Mouse (Mus musculus): ENCODE data around the gene Hps5. TPM values are rescaled to one million over a fixed set of nuclear protein-coding genes. Genes with fewer than 3 reads are reported as not detected.
"Not testable (repeated sequence)": the region's sequence is repeated elsewhere in the genome, so short reads cannot be mapped to it uniquely, and the experiment has no call there.

Hps5 gene
- polyA plus RNA-seq, 1 experiment from 2014 or later, result 27.2 TPM

GRCm38 (mm10) chr7:46748459-46748858, 47.4 kb downstream of the Hps5 start:
- Histone ChIP-seq H3K4me3 (ENCODE audit: low read length) (no peak overlapping the region), H3K9me3 (ENCODE audit: control insufficient read depth, low read length) (no peaks in the 10 kb centered on the region), H3K9ac (ENCODE audit: low read depth, low read length) (no peak overlapping the region), H3K27me3 (replicated peaks; ENCODE audit: control insufficient read depth, insufficient read depth, low read length) (no peaks in the 10 kb centered on the region), H3K4me1 (ENCODE audit: control insufficient read depth, insufficient read depth, low read length) (no peaks in the 10 kb centered on the region), H3K4me2 (ENCODE audit: low read depth, low read length) (no peak overlapping the region), H3K27ac (ENCODE audit: low read length) (no peak overlapping the region), H3K36me3 (ENCODE audit: control insufficient read depth, insufficient read depth, low read length) (no peaks in the 10 kb centered on the region)
- no peak for ATAC-seq
- WGBS, result 71% methylated on average over 3 of the region's 3 CpGs

DNA sequence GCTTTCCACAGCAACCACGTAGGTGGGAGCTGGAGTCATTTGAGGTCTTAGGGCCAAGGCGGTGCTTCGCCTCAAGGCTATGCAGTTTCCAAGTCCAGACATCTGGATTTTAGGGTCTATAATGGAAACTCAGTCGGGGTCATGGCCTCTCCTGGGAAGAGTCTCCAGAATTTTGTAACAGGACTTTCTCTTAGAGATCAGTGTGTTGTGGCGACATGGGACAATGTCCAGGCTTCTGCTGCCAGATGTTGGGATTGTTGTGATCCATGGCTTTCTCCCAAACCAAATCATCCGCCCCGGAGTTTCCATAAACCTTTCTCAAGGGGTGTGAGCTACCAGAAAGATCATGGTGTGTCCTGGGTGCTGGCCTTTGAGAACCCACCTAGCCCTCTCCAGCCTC, 49.5 kb downstream of the Hps5 start:
- 60% methylated on average over 7 of the region's 7 CpGs for WGBS
- H3K9me3 ChIP-seq (ENCODE audit: control insufficient read depth, low read length), result no peaks in the 10 kb centered on the region
- no peak overlapping the region for H3K4me2 ChIP-seq (ENCODE audit: low read depth, low read length)
- no peak overlapping the region for H3K9ac ChIP-seq (ENCODE audit: low read depth, low read length)
- H3K4me3 ChIP-seq (ENCODE audit: low read length), result no peak overlapping the region
- no peaks in the 10 kb centered on the region for H3K27me3 ChIP-seq (replicated peaks; ENCODE audit: control insufficient read depth, insufficient read depth, low read length)
- no peaks in the 10 kb centered on the region for H3K4me1 ChIP-seq (ENCODE audit: control insufficient read depth, insufficient read depth, low read length)
- no peak overlapping the region for H3K27ac ChIP-seq (ENCODE audit: low read length)
- no peak for ATAC-seq
- no peaks in the 10 kb centered on the region for H3K36me3 ChIP-seq (ENCODE audit: control insufficient read depth, insufficient read depth, low read length)

DNA sequence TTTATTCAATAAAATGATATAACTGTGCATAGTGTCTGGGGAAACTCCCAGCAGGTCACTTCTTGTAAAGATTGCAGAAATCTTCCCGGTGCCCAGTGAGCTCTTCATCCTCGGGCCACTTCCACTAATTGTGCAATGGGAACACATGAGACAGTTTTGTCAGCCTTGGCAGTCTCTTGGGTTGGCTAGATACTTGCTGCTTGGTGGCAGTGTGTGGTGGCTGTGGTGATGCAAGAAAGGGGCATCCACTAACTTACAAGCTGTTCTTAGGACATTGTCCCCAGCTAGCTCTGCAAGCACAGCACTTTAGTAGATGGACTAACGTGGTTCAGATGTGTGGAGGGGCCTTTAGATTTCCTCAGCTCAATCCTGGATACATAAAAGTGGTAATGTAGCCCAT, 50.0 kb downstream of the Hps5 start:
- H3K9me3 ChIP-seq (ENCODE audit: control insufficient read depth, low read length), result no peaks in the 10 kb centered on the region
- no peak for ATAC-seq
- no peak overlapping the region for H3K27ac ChIP-seq (ENCODE audit: low read length)
- no peak overlapping the region for H3K9ac ChIP-seq (ENCODE audit: low read depth, low read length)
- H3K27me3 ChIP-seq (replicated peaks; ENCODE audit: control insufficient read depth, insufficient read depth, low read length), result no peaks in the 10 kb centered on the region
- H3K4me2 ChIP-seq (ENCODE audit: low read depth, low read length), result no peak overlapping the region
- H3K36me3 ChIP-seq (ENCODE audit: control insufficient read depth, insufficient read depth, low read length), result no peaks in the 10 kb centered on the region
- H3K4me3 ChIP-seq (ENCODE audit: low read length), result no peak overlapping the region
- no peaks in the 10 kb centered on the region for H3K4me1 ChIP-seq (ENCODE audit: control insufficient read depth, insufficient read depth, low read length)
- 77% methylated on average over 3 of the region's 3 CpGs for WGBS

DNA sequence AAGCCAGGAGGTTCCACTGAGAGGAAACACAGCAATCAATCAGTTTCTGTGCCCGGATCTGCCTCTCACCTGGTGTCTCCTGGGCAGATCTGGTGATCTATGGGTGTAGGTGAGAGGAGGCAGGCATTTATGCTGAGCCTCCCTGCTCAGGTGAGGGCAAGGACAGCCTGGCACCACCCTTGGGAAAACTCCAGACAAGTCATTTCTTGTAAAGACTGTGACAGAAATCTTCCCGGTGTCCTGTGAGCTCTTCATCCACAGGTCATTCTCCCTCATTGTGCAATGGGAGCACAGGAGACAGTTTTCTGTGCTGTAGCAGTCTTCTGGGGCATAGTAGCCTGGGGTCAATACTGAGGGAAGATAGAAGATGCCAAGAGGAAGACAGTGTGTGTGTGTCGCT, 53.0 kb downstream of the Hps5 start, which contains the start of gene Saa1:
TSS of gene Saa1 (minus strand) at position 101 of the 400 bp plus-strand sequence.
- not testable (repeated sequence) for H3K9ac ChIP-seq (ENCODE audit: low read depth, low read length); H3K36me3 ChIP-seq (ENCODE audit: control insufficient read depth, insufficient read depth, low read length); H3K27ac ChIP-seq (ENCODE audit: low read length); H3K27me3 ChIP-seq (replicated peaks; ENCODE audit: control insufficient read depth, insufficient read depth, low read length); H3K4me3 ChIP-seq (ENCODE audit: low read length); H3K9me3 ChIP-seq (ENCODE audit: control insufficient read depth, low read length); ATAC-seq; H3K4me1 ChIP-seq (ENCODE audit: control insufficient read depth, insufficient read depth, low read length); H3K4me2 ChIP-seq (ENCODE audit: low read depth, low read length)
- WGBS, result 65% methylated on average over 3 of the region's 3 CpGs

DNA sequence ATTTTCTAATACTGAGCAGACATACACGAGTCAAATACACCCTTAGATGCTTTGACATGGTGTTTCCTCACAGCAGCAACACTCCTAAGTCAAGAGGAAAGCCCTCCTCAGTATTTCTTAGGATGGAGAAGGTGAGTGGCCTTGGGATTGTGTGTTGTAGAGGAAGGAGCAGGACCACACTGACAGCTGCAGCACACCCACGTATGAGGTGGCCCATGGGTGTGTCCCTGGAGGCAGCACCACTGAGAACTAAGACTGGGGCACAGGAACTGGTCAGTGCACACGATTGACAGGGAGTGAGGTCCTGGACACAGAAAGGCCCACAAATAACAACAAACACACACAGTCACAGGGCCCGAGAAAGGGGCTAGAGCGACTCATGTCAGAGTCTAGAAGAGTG, 55.8 kb downstream of the Hps5 start:
- H3K27ac ChIP-seq (ENCODE audit: low read length); H3K4me3 ChIP-seq (ENCODE audit: low read length); H3K4me2 ChIP-seq (ENCODE audit: low read depth, low read length); H3K9ac ChIP-seq (ENCODE audit: low read depth, low read length); ATAC-seq; H3K4me1 ChIP-seq (ENCODE audit: control insufficient read depth, insufficient read depth, low read length); H3K36me3 ChIP-seq (ENCODE audit: control insufficient read depth, insufficient read depth, low read length); H3K9me3 ChIP-seq (ENCODE audit: control insufficient read depth, low read length); H3K27me3 ChIP-seq (replicated peaks; ENCODE audit: control insufficient read depth, insufficient read depth, low read length): not testable (repeated sequence)
- 80% methylated on average over 5 of the region's 5 CpGs for WGBS

GRCm38 (mm10) chr7:46738561-46739460, 57.1 kb downstream of the Hps5 start:
- no peaks in the 10 kb centered on the region for H3K4me1 ChIP-seq (ENCODE audit: control insufficient read depth, insufficient read depth, low read length)
- H3K4me3 ChIP-seq (ENCODE audit: low read length), result no peak overlapping the region
- WGBS, result 69% methylated on average over 12 of the region's 12 CpGs
- H3K27me3 ChIP-seq (replicated peaks; ENCODE audit: control insufficient read depth, insufficient read depth, low read length), result no peaks in the 10 kb centered on the region
- no peaks in the 10 kb centered on the region for H3K9me3 ChIP-seq (ENCODE audit: control insufficient read depth, low read length)
- H3K9ac ChIP-seq (ENCODE audit: low read depth, low read length), result no peak overlapping the region
- H3K27ac ChIP-seq (ENCODE audit: low read length), result no peak overlapping the region
- no peaks in the 10 kb centered on the region for H3K36me3 ChIP-seq (ENCODE audit: control insufficient read depth, insufficient read depth, low read length)
- H3K4me2 ChIP-seq (ENCODE audit: low read depth, low read length), result no peak overlapping the region
- peak; percentile 85 for ATAC-seq

GRCm38 (mm10) chr7:46734983-46735382, 60.9 kb downstream of the Hps5 start:
- no peak for ATAC-seq
- Histone ChIP-seq H3K4me1 (ENCODE audit: control insufficient read depth, insufficient read depth, low read length) (no peaks in the 10 kb centered on the region), H3K9me3 (ENCODE audit: control insufficient read depth, low read length) (no peaks in the 10 kb centered on the region), H3K27ac (ENCODE audit: low read length) (no peak overlapping the region), H3K4me2 (ENCODE audit: low read depth, low read length) (no peak overlapping the region), H3K4me3 (ENCODE audit: low read length) (no peak overlapping the region), H3K27me3 (replicated peaks; ENCODE audit: control insufficient read depth, insufficient read depth, low read length) (no peaks in the 10 kb centered on the region), H3K36me3 (ENCODE audit: control insufficient read depth, insufficient read depth, low read length) (no peaks in the 10 kb centered on the region), H3K9ac (ENCODE audit: low read depth, low read length) (no peak overlapping the region)
- WGBS, result 75% methylated on average over 2 of the region's 2 CpGs

DNA sequence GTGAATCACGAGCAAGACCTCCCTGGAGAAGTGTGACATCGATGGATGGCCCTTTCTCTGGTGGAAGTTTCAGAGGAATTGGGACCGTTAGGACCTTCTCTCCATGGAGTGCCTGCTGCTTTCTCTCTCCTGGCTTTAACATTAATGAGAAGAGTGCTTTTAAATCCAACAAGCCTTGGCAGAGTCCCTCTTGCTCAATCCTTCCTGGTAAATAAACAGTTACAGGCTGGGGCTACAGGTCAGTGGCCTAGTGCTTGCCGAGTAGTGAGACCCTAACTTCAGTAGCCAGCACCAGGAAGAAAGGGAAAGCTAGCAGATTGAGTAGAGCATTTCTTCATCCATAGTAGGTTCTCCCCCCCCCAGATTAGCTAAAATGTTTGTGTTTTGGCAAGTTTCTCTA, 63.4 kb downstream of the Hps5 start, which contains the start of gene Saa4:
TSS of gene Saa4 (minus strand) at position 146 of the 400 bp plus-strand sequence.
- WGBS, result 69% methylated on average over 4 of the region's 4 CpGs
- no peak for ATAC-seq

DNA sequence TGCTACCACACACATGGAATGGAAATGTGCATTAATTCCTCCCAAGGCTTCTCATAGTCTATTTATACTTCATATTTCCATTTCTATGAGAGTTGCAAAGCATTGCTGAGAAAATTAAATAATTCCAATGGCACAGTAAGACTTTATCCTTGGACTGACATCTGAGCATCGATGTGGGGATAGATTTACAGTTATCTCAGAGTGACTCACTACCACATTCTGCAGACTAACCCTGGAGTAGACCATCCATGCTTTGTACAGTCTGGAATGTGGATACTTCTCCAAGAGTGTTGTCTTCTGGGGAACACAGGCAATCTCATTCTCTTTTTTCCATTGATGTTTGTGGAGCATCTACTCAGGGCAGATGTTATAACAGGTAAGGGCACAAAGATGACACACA, 68.3 kb downstream of the Hps5 start:
- Histone ChIP-seq H3K27ac (ENCODE audit: low read length) (no peak overlapping the region), H3K27me3 (replicated peaks; ENCODE audit: control insufficient read depth, insufficient read depth, low read length) (no peaks in the 10 kb centered on the region), H3K4me3 (ENCODE audit: low read length) (no peak overlapping the region), H3K36me3 (ENCODE audit: control insufficient read depth, insufficient read depth, low read length) (no peaks in the 10 kb centered on the region), H3K9me3 (ENCODE audit: control insufficient read depth, low read length) (no peaks in the 10 kb centered on the region), H3K4me1 (ENCODE audit: control insufficient read depth, insufficient read depth, low read length) (0 out of 2 replicates have a peak, but pooled peaks cover 3% of the 10 kb centered on the region), H3K4me2 (ENCODE audit: low read depth, low read length) (no peak overlapping the region), H3K9ac (ENCODE audit: low read depth, low read length) (no peak overlapping the region)
- no peak for ATAC-seq
- WGBS, result 80% methylated on average over 1 of the region's 1 CpGs

More for the DNA sequence above, 63.4 kb downstream of the Hps5 start, which contains the start of gene Saa4:
- Histone ChIP-seq H3K4me2 (ENCODE audit: low read depth, low read length) (no peak within 1 kb of the TSS), H3K9me3 (ENCODE audit: control insufficient read depth, low read length) (no peaks in the 10 kb centered on the region), H3K27ac (ENCODE audit: low read length) (no peak within 1 kb of the TSS), H3K27me3 (replicated peaks; ENCODE audit: control insufficient read depth, insufficient read depth, low read length) (no peaks in the 10 kb centered on the region), H3K4me1 (ENCODE audit: control insufficient read depth, insufficient read depth, low read length) (no peaks in the 10 kb centered on the region), H3K4me3 (ENCODE audit: low read length) (no peak within 1 kb of the TSS), H3K36me3 (ENCODE audit: control insufficient read depth, insufficient read depth, low read length) (no peaks in the 10 kb centered on the region), H3K9ac (ENCODE audit: low read depth, low read length) (no peak within 1 kb of the TSS)

All from intestine, embryonic 16.5 days (tissue).